Mouse (Mus musculus) C2C12 (cell line): ENCODE measurements around the gene Frg2f1.

Source experiments
- CEBPB ChIP-seq: IDR thresholded peaks from one replicate; pipeline ENCODE4 v1.6.1; 2011; ENCODE audit warnings: low read depth, mild to moderate bottlenecking, control low read depth, moderate library complexity
- CTCF ChIP-seq: IDR thresholded peaks from one replicate; pipeline ENCODE4 v1.5.1; 2011; ENCODE audit not compliant: control insufficient read depth, insufficient read depth, insufficient read length

DNA sequence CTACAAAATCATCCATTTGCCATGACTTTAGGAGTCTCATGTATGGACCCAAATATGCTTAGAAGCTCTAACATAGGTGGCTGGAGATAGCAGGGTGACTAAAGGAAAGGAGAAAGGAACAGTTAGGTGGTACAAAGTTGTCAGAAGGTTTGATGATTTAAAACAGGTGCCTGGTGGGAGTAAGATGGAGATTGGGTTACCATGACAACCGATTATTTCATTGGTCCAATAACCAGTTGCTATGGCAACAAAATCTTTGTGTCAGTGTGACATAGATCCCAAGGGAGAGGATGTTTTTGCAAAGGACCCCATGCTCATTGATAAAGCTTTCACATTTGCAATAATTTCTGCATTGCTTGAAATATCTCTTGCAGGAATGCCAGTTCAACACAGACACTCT lies 15.3 kb downstream of the Frg2f1 start:
- TF ChIP-seq CTCF (no peak), CEBPB (no peak)
